Mouse (Mus musculus): Measurements from ENCODE around the gene Ebf3. TPM values are rescaled to one million over a fixed set of nuclear protein-coding genes. Genes with fewer than 3 reads are reported as not detected.

Ebf3 gene
- polyA plus RNA-seq, 1 experiment = not detected

DNA sequence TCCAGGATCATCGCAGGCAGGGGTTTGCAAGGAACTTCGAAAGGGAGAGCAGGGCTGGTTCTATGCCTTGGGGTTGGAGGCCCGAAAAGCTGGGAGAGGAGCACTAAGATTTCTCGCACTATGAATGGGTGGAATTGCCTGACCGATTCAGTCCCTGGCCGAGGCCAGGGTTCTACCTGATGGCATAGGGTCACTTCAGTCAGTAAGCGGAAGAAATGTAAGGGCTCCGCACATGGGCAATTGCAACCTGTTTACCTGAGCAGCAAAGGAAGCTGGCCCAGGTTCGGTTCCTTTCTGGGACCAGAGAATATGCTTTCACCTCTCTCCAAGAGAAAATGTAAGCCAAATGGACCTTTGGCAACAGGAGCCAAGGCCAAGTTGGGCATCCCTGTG is 4.1 kb upstream of the Ebf3 start:
- Histone ChIP-seq H3K4me3 (replicated peaks) (no peak overlapping the region), H3K4me1 (peaks cover 42% of the 10 kb centered on the region), H3K36me3 (replicated peaks; ENCODE audit: low read length) (no peaks in the 10 kb centered on the region), H3K27me3 (replicated peaks) (peaks cover 100% of the 10 kb centered on the region), H3K9me3 (no peaks in the 10 kb centered on the region; the same call in 1 of the 2 replicates)
- TF ChIP-seq FLI1 (IDR thresholded peaks at IDR 0.05; ENCODE audit: low read length) = no peak
- TF ChIP-seq GATA1 (IDR thresholded peaks at IDR 0.05; ENCODE audit: borderline replicate concordance, low read length) = no peak

GRCm38 (mm10) chr7:137317659-137318382 is 3.6 kb upstream of the Ebf3 start:
- no peak for TF ChIP-seq GATA1 (IDR thresholded peaks at IDR 0.05; ENCODE audit: borderline replicate concordance, low read length)
- no peak for TF ChIP-seq FLI1 (IDR thresholded peaks at IDR 0.05; ENCODE audit: low read length)
- H3K27me3 ChIP-seq (replicated peaks) = peaks cover 100% of the 10 kb centered on the region

DNA sequence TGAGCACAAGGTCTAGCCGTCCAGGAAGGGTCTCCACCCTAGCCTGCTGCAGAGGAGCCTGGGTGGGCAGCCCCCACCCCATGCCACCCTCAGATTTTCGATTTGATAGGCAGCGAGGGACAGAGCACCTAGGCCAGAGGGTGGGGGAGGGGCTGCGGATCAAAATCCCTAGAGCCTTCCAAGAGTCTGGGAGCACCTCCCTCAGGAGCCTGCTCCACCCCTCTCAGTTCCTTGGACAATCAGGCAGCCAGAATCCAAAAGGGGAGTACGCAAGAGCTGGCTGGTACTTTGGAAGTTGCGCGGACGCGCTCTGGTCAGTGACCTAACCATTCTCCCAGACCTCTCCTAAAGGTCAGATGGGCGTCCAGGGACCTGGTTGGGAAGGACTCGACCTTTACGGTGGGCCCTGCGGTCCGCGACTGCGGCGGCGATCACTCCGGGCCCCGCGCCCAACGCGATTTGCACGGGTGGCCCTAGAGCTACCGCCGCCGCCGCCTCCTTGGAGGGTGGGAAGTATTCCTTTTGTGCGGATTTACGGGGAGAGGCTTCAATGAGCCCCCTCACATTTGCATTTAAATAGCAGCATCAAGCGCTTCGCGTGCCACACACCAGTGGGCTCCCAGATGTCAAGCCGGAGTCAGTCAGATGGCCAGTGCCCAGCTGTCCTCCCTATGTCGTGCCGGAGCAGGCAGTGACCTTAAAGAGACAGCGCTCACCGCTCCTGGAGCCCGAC is 2.8 kb upstream of the Ebf3 start:
- no peak for TF ChIP-seq FLI1 (IDR thresholded peaks at IDR 0.05; ENCODE audit: low read length)
- no peak for TF ChIP-seq GATA1 (IDR thresholded peaks at IDR 0.05; ENCODE audit: borderline replicate concordance, low read length)
- Histone ChIP-seq H3K9me3 (no peaks in the 10 kb centered on the region; the same call in 1 of the 2 replicates), H3K4me3 (replicated peaks) (no peak overlapping the region), H3K27me3 (replicated peaks) (peaks cover 100% of the 10 kb centered on the region), H3K4me1 (peaks cover 45% of the 10 kb centered on the region), H3K36me3 (replicated peaks; ENCODE audit: low read length) (no peaks in the 10 kb centered on the region)

More at GRCm38 (mm10) chr7:137317659-137318382, 3.6 kb upstream of the Ebf3 start:
- Histone ChIP-seq H3K4me1 (peaks cover 48% of the 10 kb centered on the region), H3K4me3 (replicated peaks) (no peak overlapping the region), H3K36me3 (replicated peaks; ENCODE audit: low read length) (no peaks in the 10 kb centered on the region), H3K9me3 (no peaks in the 10 kb centered on the region; the same call in 1 of the 2 replicates)

- Histone ChIP-seq H3K4me3 (replicated peaks) (no peak overlapping the region), H3K4me1 (peaks cover 40% of the 10 kb centered on the region), H3K27me3 (replicated peaks) (peaks cover 100% of the 10 kb centered on the region), H3K36me3 (replicated peaks; ENCODE audit: low read length) (no peaks in the 10 kb centered on the region), H3K9me3 (no peaks in the 10 kb centered on the region; the same call in 1 of the 2 replicates)
- TF ChIP-seq GATA1 (IDR thresholded peaks at IDR 0.05; ENCODE audit: borderline replicate concordance, low read length) (no peak), FLI1 (IDR thresholded peaks at IDR 0.05; ENCODE audit: low read length) (no peak)
Measured at GRCm38 (mm10) chr7:137316181-137316925, 2.1 kb upstream of the Ebf3 start.

DNA sequence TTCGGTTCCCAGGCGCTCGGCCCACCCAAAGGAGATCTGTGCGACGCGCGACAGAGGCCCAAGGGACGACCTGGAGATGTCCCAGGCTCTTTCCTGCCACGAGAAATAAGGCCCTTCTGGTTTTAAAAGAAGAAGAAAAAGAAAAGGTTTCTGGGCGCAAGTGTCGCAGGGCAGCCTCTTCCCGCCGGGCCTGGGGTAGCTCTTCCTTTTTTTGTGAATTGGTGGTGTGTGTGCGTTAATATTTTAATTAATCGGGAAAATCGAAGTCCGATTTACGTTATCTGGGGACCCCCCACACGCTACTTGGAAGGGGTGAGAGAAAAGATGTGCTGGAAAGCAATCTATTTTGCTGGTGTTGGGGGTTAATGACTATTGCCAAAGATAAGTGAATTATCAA is 1.3 kb upstream of the Ebf3 start:
- H3K36me3 ChIP-seq (replicated peaks; ENCODE audit: low read length) = no peaks in the 10 kb centered on the region
- H3K4me1 ChIP-seq = peaks cover 38% of the 10 kb centered on the region
- H3K9me3 ChIP-seq = no peaks in the 10 kb centered on the region; the same call in 1 of the 2 replicates
- H3K4me3 ChIP-seq (replicated peaks) = no peak overlapping the region
- peaks cover 100% of the 10 kb centered on the region for H3K27me3 ChIP-seq (replicated peaks)
- TF ChIP-seq FLI1 (IDR thresholded peaks at IDR 0.05; ENCODE audit: low read length) = no peak
- TF ChIP-seq GATA1 (IDR thresholded peaks at IDR 0.05; ENCODE audit: borderline replicate concordance, low read length) = no peak

- H3K4me1 ChIP-seq = peaks cover 41% of the 10 kb centered on the region
- peaks cover 100% of the 10 kb centered on the region for H3K27me3 ChIP-seq (replicated peaks)
- H3K36me3 ChIP-seq (replicated peaks; ENCODE audit: low read length) = no peaks in the 10 kb centered on the region
- TF ChIP-seq FLI1 (IDR thresholded peaks at IDR 0.05; ENCODE audit: low read length) = no peak
- TF ChIP-seq GATA1 (IDR thresholded peaks at IDR 0.05; ENCODE audit: borderline replicate concordance, low read length) = no peak
- peak overlapping the region; percentile 89 for H3K4me3 ChIP-seq (replicated peaks)
- H3K9me3 ChIP-seq = no peaks in the 10 kb centered on the region
Measured at GRCm38 (mm10) chr7:137314710-137315543, 682 bp upstream of the Ebf3 start.

DNA sequence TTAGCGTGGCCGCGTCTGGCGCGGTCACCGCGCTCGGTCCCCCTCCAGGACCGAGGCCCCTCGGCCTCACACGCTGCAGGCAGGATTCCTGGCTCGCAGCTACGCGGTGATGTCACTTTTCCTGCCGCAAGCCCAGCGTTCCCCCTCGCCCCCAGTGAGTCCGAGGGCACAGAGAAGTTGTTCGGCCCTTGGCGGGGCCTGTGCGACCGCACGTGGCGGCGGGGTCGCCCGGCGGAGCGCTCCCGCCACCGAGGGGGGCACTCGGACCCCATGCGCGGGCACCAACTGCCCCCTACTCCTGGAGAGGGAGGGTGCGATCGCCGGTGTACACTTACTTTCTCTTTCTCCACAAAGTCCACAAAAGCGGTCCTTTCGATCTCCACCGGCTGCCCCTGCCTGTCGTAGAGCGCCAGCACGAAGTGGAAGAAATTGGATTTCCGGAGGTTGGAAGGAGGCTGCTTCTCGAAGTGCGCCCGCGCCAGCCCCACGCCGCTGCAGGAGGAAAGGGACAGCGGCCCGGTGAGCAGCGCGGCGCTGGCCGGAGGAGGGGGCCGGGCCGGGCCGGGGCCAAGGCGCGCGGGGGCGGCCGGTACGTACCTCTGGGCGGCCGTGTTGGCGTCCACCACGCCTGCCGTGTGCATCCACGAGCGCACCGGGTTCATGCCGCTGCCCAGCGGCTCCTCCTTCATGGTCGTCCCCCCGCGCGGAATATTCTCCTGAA is 902 bp downstream of the Ebf3 start:
- Histone ChIP-seq H3K9me3 (no peaks in the 10 kb centered on the region), H3K36me3 (replicated peaks; ENCODE audit: low read length) (no peaks in the 10 kb centered on the region), H3K4me3 (replicated peaks) (peak overlapping the region; percentile 89), H3K27me3 (replicated peaks) (peaks cover 100% of the 10 kb centered on the region), H3K4me1 (peaks cover 47% of the 10 kb centered on the region)
- TF ChIP-seq FLI1 (IDR thresholded peaks at IDR 0.05; ENCODE audit: low read length) = no peak
- TF ChIP-seq GATA1 (IDR thresholded peaks at IDR 0.05; ENCODE audit: borderline replicate concordance, low read length) = no peak

DNA sequence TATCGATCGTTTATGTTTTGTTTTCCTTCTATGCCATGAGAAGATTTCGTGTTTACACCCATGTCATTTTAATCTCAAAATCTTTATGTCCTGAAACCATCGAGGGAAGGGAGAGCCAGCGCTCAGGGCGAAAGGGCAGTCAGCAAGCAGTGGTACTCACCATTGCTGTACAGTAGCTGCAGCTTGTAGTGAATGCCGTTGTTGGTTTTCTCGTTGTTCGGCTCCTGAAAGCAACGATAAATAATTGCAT is 1.4 kb downstream of the Ebf3 start:
- peak overlapping the region; percentile 89 for H3K4me3 ChIP-seq (replicated peaks)
- no peak for TF ChIP-seq GATA1 (IDR thresholded peaks at IDR 0.05; ENCODE audit: borderline replicate concordance, low read length)
- TF ChIP-seq FLI1 (IDR thresholded peaks at IDR 0.05; ENCODE audit: low read length) = no peak
- peaks cover 100% of the 10 kb centered on the region for H3K27me3 ChIP-seq (replicated peaks)
- H3K4me1 ChIP-seq = peaks cover 47% of the 10 kb centered on the region
- no peaks in the 10 kb centered on the region for H3K9me3 ChIP-seq
- H3K36me3 ChIP-seq (replicated peaks; ENCODE audit: low read length) = no peaks in the 10 kb centered on the region

All from megakaryocyte, embryonic 14.5 days (primary cell).